In the genomic region with DNA sequence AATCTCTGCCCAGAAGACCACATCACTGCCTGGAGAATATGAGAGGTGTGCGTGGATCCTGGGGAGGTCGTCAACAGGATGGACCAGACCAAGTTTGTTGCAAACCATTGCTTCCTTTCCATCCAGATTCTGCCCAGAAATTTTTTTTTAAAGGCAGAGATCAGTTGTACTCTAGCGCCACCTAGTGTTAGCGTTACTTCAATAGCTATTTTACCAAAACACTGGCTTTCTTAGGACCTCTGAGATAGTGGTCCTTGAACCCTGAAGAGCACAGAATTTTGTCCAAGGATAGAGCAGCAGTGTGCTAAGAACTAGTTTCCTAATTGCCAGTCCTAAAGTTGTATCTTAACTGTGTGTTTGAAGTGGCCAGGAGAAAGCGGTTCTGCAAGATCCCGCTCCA, we compare ENCODE assay signal across 8 mouse cellular contexts. TPM values are rescaled to one million over a fixed set of nuclear protein-coding genes. Genes with fewer than 3 reads are reported as not detected.
DNase-seq lines count a peak whose midpoint lies in the region; TF ChIP-seq lines count a peak whose summit lies in the region.
"Had no signal": no experiment of that assay in that cellular context is flagged by ENCODE, and none has a peak within 500 bp of the region (broad histone marks: within the 10 kb centered on the region; RNA-seq: fewer than 3 reads in every experiment).

No protein-coding gene starts in this region.

- no peaks in the 10 kb centered on the region for H3K4me1 ChIP-seq in cortical plate, adult 2 months (ENCODE audit: control insufficient read depth, insufficient read depth, low read length)

- TF ChIP-seq CTCF in cortical plate, adult 2 months (IDR thresholded peaks at IDR 0.05; ENCODE audit: extremely low read depth, insufficient read depth, low read length) = peak; percentile 40

- peak; percentile 51 for DNase-seq in ovary, postnatal 14 days (ENCODE audit: low spot score)
- DNase-seq in ovary, postnatal 10 days (ENCODE audit: low spot score) = no peak
- DNase-seq in T-cell, adult 2 months (ENCODE audit: low spot score) = peak; percentile 3
- peak; percentile 68 for DNase-seq in hindlimb bud, embryonic 11.5 days (ENCODE audit: extremely low spot score, low read depth, low spot score)
- DNase-seq in lung, postnatal 10 days = peak; percentile 68
- DNase-seq in retina, postnatal 1 day = peak; percentile 81

- no peak for TF ChIP-seq POLR2A in cortical plate, adult 2 months (IDR thresholded peaks at IDR 0.05; ENCODE audit: extremely low read depth, insufficient read depth, low read length)

- H3K4me3 ChIP-seq in cortical plate, adult 2 months (ENCODE audit: insufficient read depth, low read length) = no peak overlapping the region

- H3K27ac ChIP-seq in cortical plate, adult 2 months (ENCODE audit: insufficient read depth, low read length) = no peak overlapping the region
- H3K27ac ChIP-seq: macrophage had no signal

RNA-seq across cellular contexts. Expression of gene Gm10181, which starts 47.6 kb away (rescaled TPM):
- not detected in 2 replicates for polyA plus RNA-seq in cortical plate, adult 2 months (2012; rRNA removed)
- polyA plus RNA-seq: macrophage had no signal
